Mouse (Mus musculus): ENCODE measurements at regions not wholly inside any gene's neighbourhood (a gene's known extent, or its start where the extent isn't known, plus 50 kb on each side); places are given as distances from the start of the nearest gene placed in this dataset.
"Not testable (repeated sequence)": the region's sequence is repeated elsewhere in the genome, so short reads cannot be mapped to it uniquely, and the experiment has no call there.

DNA sequence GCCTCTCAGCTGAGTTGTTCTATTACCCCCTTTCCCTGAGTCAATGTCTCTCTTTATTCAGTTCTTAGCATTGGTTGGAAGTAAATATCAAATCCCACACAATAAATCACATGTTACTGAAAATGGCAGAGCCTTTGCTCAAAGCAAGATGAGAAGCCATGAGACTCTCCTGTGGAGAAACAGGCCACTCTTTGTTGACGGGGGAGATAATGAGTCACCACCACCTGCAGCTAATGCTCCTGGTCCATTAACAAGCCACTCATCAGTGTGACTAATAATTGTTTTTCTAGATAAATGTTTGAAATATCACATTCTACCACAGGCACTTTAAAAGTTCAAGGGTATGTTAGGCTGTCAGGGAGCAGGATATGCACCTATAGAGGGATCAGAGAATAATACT is 61.0 kb upstream of the Galnt18 start:
- DNase-seq, result no peak

DNA sequence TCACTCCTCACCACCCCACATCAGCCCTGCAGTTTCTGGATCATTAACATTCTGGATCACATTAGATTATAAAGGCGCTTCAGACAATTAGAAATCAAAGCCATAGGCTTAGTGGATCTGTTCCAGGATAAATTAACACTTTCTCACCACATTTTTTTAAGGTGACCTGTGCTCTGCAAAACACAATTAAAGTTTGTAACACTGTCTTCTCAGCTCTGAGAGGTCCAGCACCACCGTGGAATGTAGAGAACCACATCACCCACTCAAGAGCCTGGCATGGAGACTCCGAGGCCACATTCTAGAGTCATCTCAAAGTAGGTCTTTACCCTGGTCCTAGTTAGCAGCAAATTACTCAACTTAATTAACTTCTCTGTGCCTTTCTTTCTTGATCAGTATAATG is 58.4 kb upstream of the Galnt18 start:
- no peak for DNase-seq

- not testable (repeated sequence) for DNase-seq
Measured at GRCm38 (mm10) chr7:111834356-111834755, 54.6 kb upstream of the Galnt18 start.

DNA sequence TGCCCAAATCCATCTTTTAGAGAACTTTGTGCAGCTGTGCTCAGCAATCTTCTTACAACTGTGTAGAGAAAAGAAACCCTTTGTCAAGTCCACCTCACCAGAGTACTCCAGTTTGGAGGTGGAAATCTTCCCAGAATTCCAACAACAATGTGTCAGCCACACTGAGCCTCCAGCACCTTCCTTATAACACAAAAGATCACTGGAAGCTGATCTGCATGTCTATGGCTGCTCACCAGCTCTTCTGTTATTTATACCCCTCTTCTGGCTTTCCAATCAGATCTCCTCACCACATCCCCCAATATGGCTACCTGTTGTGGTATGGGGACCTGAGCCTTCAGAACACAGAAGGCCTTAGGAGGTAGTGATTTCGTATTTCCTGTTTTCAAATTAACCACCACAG is 50.2 kb upstream of the Galnt18 start:
- DNase-seq, result no peak

Data from adrenal gland, adult 8-10 months (tissue).